Mouse (Mus musculus): ENCODE data around the gene Cbx6. TPM values are rescaled to one million over a fixed set of nuclear protein-coding genes. Genes with fewer than 3 reads are reported as not detected.

The Cbx6 gene
- polyA plus RNA-seq, 1 experiment from 2014 or later, result 54.7 TPM

DNA sequence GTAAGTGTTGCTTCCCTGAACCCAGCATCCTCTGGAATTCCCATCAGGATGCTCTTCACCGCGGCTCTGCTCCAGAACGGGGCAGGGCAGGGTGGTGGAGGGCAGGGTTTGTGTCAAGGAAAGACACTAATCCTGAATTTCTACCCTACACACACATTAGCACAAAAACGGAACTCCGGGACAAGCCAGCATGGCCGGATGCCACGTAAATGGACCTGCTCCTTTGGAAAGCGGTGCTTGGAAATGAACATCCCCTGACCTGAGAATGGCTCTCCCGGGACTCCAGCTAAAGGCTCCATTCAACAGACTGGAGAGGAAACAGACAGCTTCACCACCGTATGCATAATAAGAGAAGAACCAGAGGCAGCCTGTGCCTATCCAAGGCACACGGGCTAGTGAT is 33.8 kb downstream of the Cbx6 start:
- WGBS, result 59% methylated on average over 11 of the region's 11 CpGs
- no peak overlapping the region for H3K4me2 ChIP-seq
- no peak overlapping the region for H3K27ac ChIP-seq
- H3K9me3 ChIP-seq, result no peaks in the 10 kb centered on the region
- H3K4me1 ChIP-seq, result peaks cover 16% of the 10 kb centered on the region
- H3K4me3 ChIP-seq, result no peak overlapping the region
- ATAC-seq (ENCODE audit: insufficient number of reproducible peaks, insufficient read depth, low FRiP score, low TSS enrichment, low read depth), result no peak
- H3K27me3 ChIP-seq, result peaks cover 55% of the 10 kb centered on the region
- H3K9ac ChIP-seq, result no peak overlapping the region
- H3K36me3 ChIP-seq, result no peaks in the 10 kb centered on the region

DNA sequence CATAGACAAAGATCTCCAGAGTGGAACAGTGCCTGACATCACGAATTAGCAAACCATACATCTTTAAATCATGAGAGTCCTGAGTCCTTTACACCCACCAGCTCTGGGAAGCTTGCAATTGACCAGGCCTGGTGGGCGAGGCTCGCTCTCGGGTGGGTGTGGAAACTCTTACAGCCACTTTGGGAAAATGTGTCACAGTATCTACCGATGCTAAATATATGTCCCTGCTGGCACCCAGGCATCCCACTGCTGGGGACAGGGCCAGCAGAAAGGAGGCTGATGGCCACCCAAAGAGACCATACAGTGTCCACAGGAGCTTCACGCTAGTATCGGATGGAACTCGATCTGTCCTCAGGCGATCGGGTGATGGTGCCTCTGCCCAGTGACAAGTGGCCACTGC is 35.9 kb downstream of the Cbx6 start:
- peaks cover 39% of the 10 kb centered on the region for H3K27me3 ChIP-seq
- no peak overlapping the region for H3K27ac ChIP-seq
- H3K36me3 ChIP-seq, result no peaks in the 10 kb centered on the region
- H3K4me3 ChIP-seq, result no peak overlapping the region
- no peaks in the 10 kb centered on the region for H3K9me3 ChIP-seq
- H3K4me1 ChIP-seq, result peaks cover 6% of the 10 kb centered on the region
- ATAC-seq (ENCODE audit: insufficient number of reproducible peaks, insufficient read depth, low FRiP score, low TSS enrichment, low read depth), result no peak
- 87% methylated on average over 10 of the region's 10 CpGs for WGBS
- no peak overlapping the region for H3K4me2 ChIP-seq
- no peak overlapping the region for H3K9ac ChIP-seq

DNA sequence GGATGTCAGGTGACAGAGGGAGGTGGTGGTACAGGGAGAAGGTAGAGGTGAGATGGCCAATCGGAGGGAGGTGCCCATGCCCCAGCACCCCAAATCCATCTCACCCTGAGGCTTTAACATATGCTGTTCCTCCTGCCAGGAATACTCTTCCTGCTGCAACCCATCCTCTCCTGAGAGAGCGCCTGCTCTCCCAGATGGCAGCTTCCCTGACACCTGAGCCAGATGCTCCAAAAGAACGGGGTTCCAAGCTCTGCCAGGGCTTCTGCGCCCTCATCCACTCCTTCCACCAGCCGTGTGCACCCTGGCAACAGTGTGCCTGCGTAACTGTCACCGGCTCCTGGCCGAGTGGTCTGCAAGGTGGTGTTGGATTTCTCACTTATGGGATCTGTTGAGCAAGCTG is 36.8 kb downstream of the Cbx6 start:
- H3K4me3 ChIP-seq, result no peak overlapping the region
- no peak overlapping the region for H3K9ac ChIP-seq
- WGBS, result 78% methylated on average over 8 of the region's 8 CpGs
- no peak overlapping the region for H3K27ac ChIP-seq
- no peaks in the 10 kb centered on the region for H3K9me3 ChIP-seq
- H3K36me3 ChIP-seq, result no peaks in the 10 kb centered on the region
- H3K27me3 ChIP-seq, result peaks cover 30% of the 10 kb centered on the region
- H3K4me1 ChIP-seq, result no peaks in the 10 kb centered on the region
- no peak overlapping the region for H3K4me2 ChIP-seq
- ATAC-seq (ENCODE audit: insufficient number of reproducible peaks, insufficient read depth, low FRiP score, low TSS enrichment, low read depth), result no peak

DNA sequence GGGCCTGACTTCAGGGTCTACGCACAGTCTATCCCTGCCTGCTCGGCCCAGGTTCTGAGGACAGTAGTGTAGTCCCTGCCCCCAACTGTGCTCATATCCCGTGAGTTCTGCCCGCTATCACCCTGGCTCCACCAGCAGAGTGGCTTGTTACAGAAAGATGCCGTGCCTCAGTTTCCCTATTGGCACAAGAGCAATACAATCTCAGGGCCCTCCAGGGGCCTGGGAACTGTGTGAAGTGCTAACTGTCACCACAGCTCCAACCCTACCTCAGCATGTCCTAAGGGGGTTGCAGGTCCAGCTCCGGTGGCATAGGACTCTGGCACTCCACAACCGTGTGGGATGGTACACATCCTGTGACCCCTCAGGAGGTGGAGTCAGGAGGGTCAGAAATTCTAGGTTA is 37.4 kb downstream of the Cbx6 start:
- Histone ChIP-seq H3K4me2 (no peak overlapping the region), H3K9ac (no peak overlapping the region), H3K27me3 (peaks cover 30% of the 10 kb centered on the region), H3K9me3 (no peaks in the 10 kb centered on the region), H3K36me3 (no peaks in the 10 kb centered on the region), H3K27ac (no peak overlapping the region), H3K4me3 (no peak overlapping the region), H3K4me1 (no peaks in the 10 kb centered on the region)
- ATAC-seq (ENCODE audit: insufficient number of reproducible peaks, insufficient read depth, low FRiP score, low TSS enrichment, low read depth), result no peak
- WGBS, result 84% methylated on average over 7 of the region's 7 CpGs

DNA sequence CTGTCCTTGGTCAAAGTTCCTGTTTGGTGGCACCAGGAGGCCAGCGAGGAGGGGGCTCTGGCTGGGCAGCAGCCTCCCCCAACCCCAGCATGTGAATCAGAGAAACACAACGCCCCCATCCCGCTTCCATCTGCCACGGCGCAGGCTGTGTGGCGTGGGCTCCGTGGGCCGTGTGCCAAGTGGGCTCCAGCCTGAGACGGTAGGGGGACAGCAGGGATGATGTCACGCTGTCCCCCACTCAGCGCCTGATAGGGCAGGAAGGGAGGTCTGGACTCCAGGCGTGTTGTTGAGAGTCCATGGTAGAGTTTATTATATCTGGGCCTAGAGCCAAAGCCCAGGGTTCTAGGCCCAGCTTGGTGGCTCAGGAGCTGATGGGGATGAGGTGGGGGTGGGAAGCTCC is 38.2 kb downstream of the Cbx6 start:
- WGBS, result 83% methylated on average over 12 of the region's 12 CpGs
- no peak for ATAC-seq (ENCODE audit: insufficient number of reproducible peaks, insufficient read depth, low FRiP score, low TSS enrichment, low read depth)

DNA sequence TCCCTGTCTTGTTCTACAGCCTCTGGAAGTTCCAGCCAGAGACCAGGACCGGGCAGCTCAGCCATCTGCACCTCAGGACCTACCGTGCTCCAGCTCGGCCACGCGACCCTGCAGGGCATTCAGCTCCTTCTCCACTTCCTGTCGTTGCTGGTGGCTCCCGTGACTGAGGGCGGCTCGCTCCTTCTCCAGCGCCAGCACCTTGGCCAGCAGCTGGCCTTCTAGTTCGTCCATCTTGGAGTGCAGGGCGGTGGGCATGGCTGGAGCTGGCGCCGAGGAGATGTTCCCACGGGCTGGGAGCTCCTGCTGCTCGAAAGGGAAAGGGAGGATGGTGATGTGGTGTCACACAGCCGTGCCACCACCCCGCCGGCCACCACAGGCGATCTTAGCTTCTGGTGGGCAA is 40.3 kb downstream of the Cbx6 start:
- Histone ChIP-seq H3K27ac (no peak overlapping the region), H3K27me3 (peaks cover 11% of the 10 kb centered on the region), H3K36me3 (no peaks in the 10 kb centered on the region), H3K9me3 (no peaks in the 10 kb centered on the region), H3K4me2 (no peak overlapping the region), H3K4me3 (no peak overlapping the region), H3K9ac (no peak overlapping the region), H3K4me1 (no peaks in the 10 kb centered on the region)
- no peak for ATAC-seq (ENCODE audit: insufficient number of reproducible peaks, insufficient read depth, low FRiP score, low TSS enrichment, low read depth)
- 20% methylated on average over 20 of the region's 20 CpGs for WGBS

More for the DNA sequence above, 38.2 kb downstream of the Cbx6 start:
- H3K36me3 ChIP-seq, result no peaks in the 10 kb centered on the region
- H3K9me3 ChIP-seq, result no peaks in the 10 kb centered on the region
- H3K4me1 ChIP-seq, result no peaks in the 10 kb centered on the region
- no peak overlapping the region for H3K27ac ChIP-seq
- H3K4me3 ChIP-seq, result no peak overlapping the region
- peaks cover 23% of the 10 kb centered on the region for H3K27me3 ChIP-seq
- no peak overlapping the region for H3K4me2 ChIP-seq
- no peak overlapping the region for H3K9ac ChIP-seq

DNA sequence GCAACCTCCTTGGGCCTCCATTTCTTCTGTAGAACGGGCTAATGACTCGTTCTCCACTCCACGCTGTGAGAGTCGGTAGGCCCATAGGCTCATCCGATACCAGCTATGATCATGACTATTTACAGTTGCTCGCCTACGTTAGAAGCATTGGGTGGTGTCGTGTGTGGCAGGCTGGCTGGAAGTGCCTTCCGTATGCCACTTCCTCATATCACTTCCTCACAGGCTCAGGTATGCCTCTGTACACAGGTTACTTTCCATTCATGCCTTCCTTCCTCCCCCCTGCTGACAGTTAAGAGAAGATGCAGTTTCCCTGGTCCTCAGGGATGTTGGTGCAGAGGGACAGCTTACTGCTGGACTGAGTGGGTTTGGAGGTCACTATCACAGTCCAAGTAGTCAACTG is 41.4 kb downstream of the Cbx6 start:
- 90% methylated on average over 9 of the region's 9 CpGs for WGBS
- Histone ChIP-seq H3K27ac (no peak overlapping the region), H3K4me2 (no peak overlapping the region), H3K4me1 (no peaks in the 10 kb centered on the region), H3K9ac (no peak overlapping the region), H3K4me3 (no peak overlapping the region), H3K36me3 (no peaks in the 10 kb centered on the region), H3K9me3 (no peaks in the 10 kb centered on the region), H3K27me3 (peaks cover 11% of the 10 kb centered on the region)
- ATAC-seq (ENCODE audit: insufficient number of reproducible peaks, insufficient read depth, low FRiP score, low TSS enrichment, low read depth), result no peak

DNA sequence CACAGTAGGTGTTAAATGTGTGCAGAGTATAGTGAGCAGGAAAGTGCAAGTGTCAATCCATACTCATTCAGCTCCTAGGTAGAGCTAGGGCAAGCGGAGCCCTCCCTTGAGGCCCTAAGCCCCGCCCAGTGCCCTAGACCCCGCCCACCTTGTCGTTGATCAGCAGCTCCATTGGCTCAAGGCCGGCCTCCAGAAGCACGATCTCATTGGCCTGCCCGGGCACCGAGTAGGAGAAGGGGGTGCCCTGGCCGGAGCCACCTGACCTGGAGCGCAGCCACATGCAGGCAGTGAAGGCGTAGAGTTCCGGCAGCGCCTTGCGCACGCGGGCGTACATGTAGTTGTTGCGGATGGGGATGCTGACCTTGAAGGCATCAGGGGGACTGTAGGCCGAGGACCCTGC is 42.0 kb downstream of the Cbx6 start:
- no peaks in the 10 kb centered on the region for H3K9me3 ChIP-seq
- H3K4me2 ChIP-seq, result no peak overlapping the region
- no peak overlapping the region for H3K27ac ChIP-seq
- 19% methylated on average over 19 of the region's 19 CpGs for WGBS
- H3K27me3 ChIP-seq, result peaks cover 11% of the 10 kb centered on the region
- no peaks in the 10 kb centered on the region for H3K36me3 ChIP-seq
- no peak overlapping the region for H3K9ac ChIP-seq
- H3K4me3 ChIP-seq, result no peak overlapping the region
- H3K4me1 ChIP-seq, result no peaks in the 10 kb centered on the region
- no peak for ATAC-seq (ENCODE audit: insufficient number of reproducible peaks, insufficient read depth, low FRiP score, low TSS enrichment, low read depth)

DNA sequence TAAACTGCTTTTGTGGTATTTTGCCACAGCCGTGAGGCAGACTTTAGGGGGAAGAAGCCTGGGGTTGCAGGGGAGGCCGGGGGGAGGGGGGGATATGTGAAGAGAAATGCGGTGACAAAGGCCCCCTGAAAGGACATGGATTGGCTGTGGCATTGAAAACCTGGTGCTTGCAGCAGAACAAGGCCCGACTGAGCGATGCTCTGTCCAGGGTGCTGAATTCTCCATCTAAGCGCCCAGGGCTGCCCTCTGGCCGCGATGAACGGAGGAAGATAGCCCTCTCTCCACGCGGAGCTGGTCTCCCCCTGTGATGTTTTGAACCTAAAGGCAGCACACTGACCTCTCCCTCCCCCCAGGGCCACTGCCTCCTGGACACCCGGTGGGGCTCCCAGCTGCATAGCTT is 43.0 kb downstream of the Cbx6 start:
- no peaks in the 10 kb centered on the region for H3K9me3 ChIP-seq
- H3K4me1 ChIP-seq, result no peaks in the 10 kb centered on the region
- H3K4me3 ChIP-seq, result no peak overlapping the region
- no peak overlapping the region for H3K9ac ChIP-seq
- H3K27me3 ChIP-seq, result peaks cover 11% of the 10 kb centered on the region
- no peaks in the 10 kb centered on the region for H3K36me3 ChIP-seq
- ATAC-seq (ENCODE audit: insufficient number of reproducible peaks, insufficient read depth, low FRiP score, low TSS enrichment, low read depth), result no peak
- H3K4me2 ChIP-seq, result no peak overlapping the region
- WGBS, result 3% methylated on average over 12 of the region's 12 CpGs
- no peak overlapping the region for H3K27ac ChIP-seq

DNA sequence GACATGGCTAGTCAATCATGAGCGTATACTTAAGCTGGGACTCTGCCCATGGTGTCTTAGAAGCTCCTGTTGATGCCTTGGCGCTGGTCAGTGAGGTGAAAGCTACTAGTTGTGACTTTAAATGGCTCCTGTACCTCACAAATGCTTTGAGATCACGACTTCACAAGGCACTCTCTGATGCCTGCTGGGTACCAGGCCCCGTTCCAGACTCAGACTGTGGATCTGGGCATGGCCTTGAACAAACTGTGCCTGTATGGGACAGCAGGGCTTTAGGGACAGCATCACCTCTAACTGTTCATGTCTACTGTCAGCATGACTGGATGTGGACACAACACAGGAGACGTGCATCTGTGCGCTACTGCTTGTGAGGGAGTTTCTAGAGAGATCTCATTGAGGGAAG is 43.6 kb downstream of the Cbx6 start:
- no peak overlapping the region for H3K27ac ChIP-seq
- WGBS, result 78% methylated on average over 6 of the region's 6 CpGs
- no peak overlapping the region for H3K4me3 ChIP-seq
- peaks cover 11% of the 10 kb centered on the region for H3K27me3 ChIP-seq
- ATAC-seq (ENCODE audit: insufficient number of reproducible peaks, insufficient read depth, low FRiP score, low TSS enrichment, low read depth), result no peak
- H3K4me2 ChIP-seq, result no peak overlapping the region
- H3K9ac ChIP-seq, result no peak overlapping the region
- H3K36me3 ChIP-seq, result no peaks in the 10 kb centered on the region
- H3K4me1 ChIP-seq, result no peaks in the 10 kb centered on the region
- no peaks in the 10 kb centered on the region for H3K9me3 ChIP-seq

DNA sequence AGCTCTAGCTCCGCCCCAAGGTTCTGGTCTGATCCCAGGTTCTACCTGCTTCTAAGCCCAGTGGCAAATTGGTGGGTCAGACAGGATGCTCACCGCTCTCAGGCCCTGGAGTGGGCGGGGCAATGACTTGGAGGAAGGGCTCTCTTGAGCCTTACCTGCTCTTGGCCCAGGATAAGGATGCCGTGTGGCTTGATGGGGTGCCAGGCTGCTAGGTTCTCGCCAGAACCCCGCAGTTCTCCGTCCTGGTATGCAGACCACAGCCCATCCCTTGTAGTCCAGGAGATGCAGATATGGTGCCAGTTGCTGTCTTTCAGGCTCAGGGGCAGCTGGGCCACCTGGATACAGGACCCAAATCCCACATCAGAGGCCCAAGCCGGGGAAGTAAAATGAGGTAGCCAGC is 44.4 kb downstream of the Cbx6 start:
- Histone ChIP-seq H3K4me3 (no peak overlapping the region), H3K36me3 (no peaks in the 10 kb centered on the region), H3K4me2 (no peak overlapping the region), H3K4me1 (no peaks in the 10 kb centered on the region), H3K9ac (no peak overlapping the region), H3K9me3 (no peaks in the 10 kb centered on the region), H3K27ac (no peak overlapping the region), H3K27me3 (peaks cover 13% of the 10 kb centered on the region)
- WGBS, result 51% methylated on average over 8 of the region's 8 CpGs
- ATAC-seq (ENCODE audit: insufficient number of reproducible peaks, insufficient read depth, low FRiP score, low TSS enrichment, low read depth), result no peak

DNA sequence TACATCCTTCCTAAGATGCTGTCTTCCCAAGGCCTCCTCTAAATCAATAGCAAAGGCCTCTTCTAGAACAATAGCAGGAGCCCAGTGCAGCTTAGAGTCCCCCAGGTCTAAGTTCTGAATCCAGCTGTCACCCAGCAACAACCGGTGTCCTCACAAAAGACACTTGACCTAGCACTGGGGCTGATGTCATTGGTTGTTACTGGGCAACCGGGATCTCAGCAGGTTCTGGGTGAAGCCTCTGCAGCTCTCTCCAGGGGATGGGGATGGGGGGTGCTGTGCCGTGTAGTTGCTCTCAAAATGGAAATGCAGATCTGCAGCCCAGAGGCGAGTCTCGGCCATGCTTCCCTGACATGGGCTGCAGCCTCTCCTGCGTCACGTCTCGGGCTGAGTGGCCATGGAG is 46.7 kb downstream of the Cbx6 start:
- Histone ChIP-seq H3K9me3 (no peaks in the 10 kb centered on the region), H3K4me3 (no peak overlapping the region), H3K36me3 (no peaks in the 10 kb centered on the region), H3K4me1 (no peaks in the 10 kb centered on the region), H3K9ac (no peak overlapping the region), H3K27me3 (peaks cover 8% of the 10 kb centered on the region), H3K4me2 (no peak overlapping the region), H3K27ac (no peak overlapping the region)
- 58% methylated on average over 8 of the region's 8 CpGs for WGBS
- no peak for ATAC-seq (ENCODE audit: insufficient number of reproducible peaks, insufficient read depth, low FRiP score, low TSS enrichment, low read depth)

DNA sequence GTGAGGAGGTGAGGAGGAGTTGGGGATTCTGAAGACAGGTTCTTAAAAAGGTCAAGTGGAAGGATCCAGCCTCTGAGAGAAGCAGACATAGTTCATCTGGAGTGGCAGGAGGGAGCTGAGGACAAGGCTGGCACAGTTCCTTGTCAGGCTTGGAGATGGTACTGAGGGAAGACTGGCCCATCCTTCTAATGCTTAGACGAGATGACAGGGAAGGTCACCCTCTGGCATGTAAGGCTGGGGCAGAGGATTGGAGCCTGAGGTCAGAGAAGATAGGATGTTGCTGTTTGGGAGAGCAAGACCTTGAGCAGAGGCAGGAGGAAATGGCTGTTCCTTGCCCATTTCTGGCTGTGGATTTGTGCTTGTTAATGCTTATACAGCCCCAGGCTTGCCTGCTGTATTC is 49.4 kb downstream of the Cbx6 start:
- no peak for ATAC-seq (ENCODE audit: insufficient number of reproducible peaks, insufficient read depth, low FRiP score, low TSS enrichment, low read depth)
- 48% methylated on average over 1 of the region's 1 CpGs for WGBS

More for the DNA sequence above, 49.4 kb downstream of the Cbx6 start:
- Histone ChIP-seq H3K9ac (no peak overlapping the region), H3K4me1 (peaks cover under 1% of the 10 kb centered on the region; the same call in 1 of the 2 replicates), H3K4me3 (no peak overlapping the region), H3K36me3 (no peaks in the 10 kb centered on the region), H3K27me3 (peaks cover 2% of the 10 kb centered on the region; the same call in 1 of the 2 replicates), H3K4me2 (no peak overlapping the region), H3K27ac (no peak overlapping the region), H3K9me3 (no peaks in the 10 kb centered on the region)

Data from embryonic facial prominence, embryonic 13.5 days (tissue).